Mouse (Mus musculus): ENCODE data around the gene Lrrc10. TPM values are rescaled to one million over a fixed set of nuclear protein-coding genes. Genes with fewer than 3 reads are reported as not detected.

Lrrc10 gene
- polyA plus RNA-seq (2017; shearing (Covaris generic)), result not detected

GRCm38 (mm10) chr10:117045175-117046056 is at the start of gene Lrrc10:
Gene Lrrc10 (plus strand): TSS chr10:117045341.

DNA sequence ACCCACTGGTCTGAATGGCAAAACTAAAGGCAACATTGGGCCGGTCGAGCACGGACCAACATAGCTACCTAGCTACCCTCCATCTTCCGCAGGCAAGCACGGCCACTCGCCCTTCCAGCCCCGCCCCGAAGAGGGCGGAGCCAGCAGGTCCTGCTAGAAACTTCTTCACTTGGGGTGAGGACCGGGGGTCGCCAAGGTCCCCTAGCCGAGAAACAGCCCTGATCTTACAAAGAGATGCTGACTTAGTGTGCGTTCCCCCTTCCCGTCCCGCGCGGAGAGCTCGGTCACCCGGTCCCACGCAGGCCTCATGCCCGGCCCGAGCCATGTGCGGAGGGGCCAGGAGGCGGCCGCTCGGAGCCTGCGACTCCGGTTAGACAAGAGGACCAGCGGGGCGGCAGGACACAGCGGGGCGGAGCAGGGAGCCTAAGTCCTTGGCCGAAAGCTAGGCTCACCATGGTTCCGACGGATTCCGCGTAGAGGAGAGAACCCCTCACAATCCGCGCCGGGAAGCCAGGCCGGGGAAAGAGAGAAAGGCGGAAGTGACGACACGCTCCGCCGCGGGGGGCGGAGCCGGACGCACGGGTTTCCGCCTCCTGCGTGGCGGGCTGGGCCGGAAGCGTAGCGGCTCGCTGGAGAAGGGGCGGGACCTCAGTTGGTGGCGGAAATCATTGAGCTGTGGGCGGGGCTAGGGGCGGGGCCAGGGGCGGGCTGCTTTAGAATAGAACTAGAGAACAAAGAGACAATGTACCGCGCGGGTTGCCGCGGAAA is 18.3 kb downstream of the Lrrc10 start, which contains the start of gene Cct2:
Gene Cct2 (minus strand): TSS at position 561 of the 768 bp plus-strand sequence.

Other genes starting within 250 kb of the Lrrc10 start
- gene Myrfl, start 148.4 kb upstream of the Lrrc10 start, polyA plus RNA-seq (2017; shearing (Covaris generic)), result not detected
- 20.2 TPM for gene Rab3ip, start 94.6 kb upstream of the Lrrc10 start, polyA plus RNA-seq (2017; shearing (Covaris generic))
- gene Gm10271, start 72.7 kb upstream of the Lrrc10 start, polyA plus RNA-seq (2017; shearing (Covaris generic)), result not detected
- not detected for gene Best3, start 59.0 kb upstream of the Lrrc10 start, polyA plus RNA-seq (2017; shearing (Covaris generic))
- 192 TPM for gene Cct2, start 18.5 kb downstream of the Lrrc10 start, polyA plus RNA-seq (2017; shearing (Covaris generic))
- 33.4 TPM for gene Frs2, start 103.2 kb downstream of the Lrrc10 start, polyA plus RNA-seq (2017; shearing (Covaris generic))
- 53.9 TPM for gene Yeats4, start 179.2 kb downstream of the Lrrc10 start, polyA plus RNA-seq (2017; shearing (Covaris generic))
- 0.26 TPM for gene 9530003J23Rik, start 193.4 kb downstream of the Lrrc10 start, polyA plus RNA-seq (2017; shearing (Covaris generic))
- 18.1 TPM for gene Lyz2, start 237.0 kb downstream of the Lrrc10 start, polyA plus RNA-seq (2017; shearing (Covaris generic))
- not detected for gene Lyz1, start 247.5 kb downstream of the Lrrc10 start, polyA plus RNA-seq (2017; shearing (Covaris generic))

All from inflammation-experienced regulatory T-cells, adult 16 weeks (primary cell).